Mouse (Mus musculus) right cerebral cortex, postnatal 14 days (tissue): Measurements from ENCODE around the gene Trmt10a.

ENCODE experiments used
- DNase-seq: peaks from one replicate; pipeline ENCODE4 v3.0.0; 2022

Trmt10a gene

DNA sequence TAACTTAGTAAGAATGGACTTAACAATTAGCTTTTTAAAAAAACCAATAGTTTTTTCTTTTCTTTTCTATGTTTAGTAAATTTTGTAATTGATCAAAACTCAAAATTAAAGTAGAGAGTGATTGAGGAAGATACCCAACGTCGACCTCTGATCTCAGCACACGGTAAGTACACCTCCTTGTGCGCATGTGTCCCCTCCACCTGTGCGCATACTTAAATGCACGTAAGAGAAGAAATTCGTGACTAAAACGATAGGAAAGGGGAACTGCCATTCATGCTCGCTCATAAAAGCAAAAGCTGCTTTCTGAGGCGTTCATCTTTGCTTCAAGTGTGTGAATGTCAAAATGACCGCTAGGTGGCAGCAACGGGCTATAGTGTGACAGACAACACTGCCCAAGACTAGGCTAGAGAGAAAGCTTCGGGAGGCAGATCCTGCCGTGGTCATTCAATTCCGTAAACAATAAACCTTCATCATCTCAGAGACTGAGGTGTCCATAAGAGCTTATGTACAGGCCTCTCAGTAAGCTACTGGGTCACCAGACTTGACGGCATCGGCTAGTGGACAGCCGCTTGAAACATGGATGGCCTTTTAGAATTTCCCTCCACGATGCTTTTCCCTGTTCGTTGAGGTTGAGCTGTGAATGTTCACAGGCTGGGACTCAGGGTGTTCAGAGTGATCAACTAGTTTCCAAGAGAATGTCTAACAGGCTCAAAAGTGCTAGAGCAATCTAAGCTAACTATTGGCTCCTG is 54.9 kb downstream of the Trmt10a start:
- DNase-seq, result peak; percentile 94

DNA sequence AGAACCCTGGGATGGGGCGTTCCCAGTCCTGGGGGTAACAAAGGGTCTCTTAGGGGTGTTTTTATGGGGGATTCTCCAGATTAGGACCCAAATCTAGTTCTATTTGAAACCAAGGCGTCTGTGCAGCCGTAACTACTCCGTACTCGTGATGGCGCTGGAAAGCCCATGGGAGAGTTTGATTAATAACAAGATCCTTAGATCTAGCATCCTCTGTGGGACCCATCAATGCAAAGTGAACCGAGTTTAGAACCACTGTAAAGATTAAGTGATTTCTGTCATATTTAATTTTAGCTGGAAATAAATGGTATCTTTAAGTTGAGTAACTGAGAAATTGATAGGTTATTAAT is 55.4 kb downstream of the Trmt10a start:
- DNase-seq, result no peak

DNA sequence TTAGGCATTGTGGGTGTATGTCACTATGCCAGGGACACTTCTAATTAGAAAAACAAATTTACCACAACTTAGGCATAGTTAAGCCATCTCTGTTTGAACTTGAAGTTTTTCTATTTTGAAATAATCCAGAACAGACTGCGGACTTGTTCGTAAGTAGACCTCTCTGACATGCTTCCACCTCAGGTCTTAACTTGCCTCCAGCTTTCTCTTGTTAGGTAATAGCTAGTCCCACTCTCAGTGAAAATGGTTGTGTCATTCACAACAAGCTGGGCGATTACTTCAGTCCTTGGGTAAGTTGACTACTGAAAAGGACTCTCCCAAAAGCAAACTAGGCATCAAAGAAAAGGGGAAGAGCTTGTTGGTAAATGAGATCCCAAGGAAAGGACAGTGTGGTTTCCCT is 65.6 kb downstream of the Trmt10a start:
- DNase-seq, result no peak
